Mouse (Mus musculus) liver, embryonic 14.5 days (tissue): ENCODE results near the gene Lgals9.

Experiments used
- CTCF ChIP-seq: IDR thresholded peaks from 2 replicates; pipeline ENCODE4 v1.5.1; 2016; ENCODE audit warnings: antibody characterized with exemption, low read depth, control low read depth
- EP300 ChIP-seq: IDR thresholded peaks from 2 replicates; pipeline ENCODE4 v1.6.1; 2016; ENCODE audit warnings: antibody characterized with exemption, low read depth

DNA sequence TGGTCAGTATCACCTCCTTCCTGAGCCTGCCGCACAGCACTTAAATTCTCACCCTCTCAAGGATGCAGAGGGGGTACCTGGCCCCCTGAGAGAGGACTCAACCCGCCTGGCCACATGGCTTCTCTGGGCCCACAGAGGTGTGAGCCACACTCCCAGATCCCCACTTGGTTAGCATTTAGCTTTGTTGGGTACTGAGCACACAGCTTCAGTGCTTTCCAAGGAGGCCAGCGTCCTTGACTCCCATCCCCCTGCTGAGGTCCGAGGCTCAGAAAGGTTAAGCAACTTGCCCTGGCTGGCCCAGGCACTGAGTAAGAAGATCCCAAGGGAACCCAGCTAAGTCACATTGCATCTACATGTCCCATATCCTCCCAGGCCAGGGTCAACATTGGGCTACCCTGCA is 16.6 kb downstream of the Lgals9 start:
- no peak for TF ChIP-seq CTCF
- TF ChIP-seq EP300 = no peak
